Mouse (Mus musculus): ENCODE data around the gene Uqcrc2. TPM values are rescaled to one million over a fixed set of nuclear protein-coding genes. Genes with fewer than 3 reads are reported as not detected.

Gene Uqcrc2
- total RNA-seq, 1 experiment, result 114 TPM

- H3K36me3 ChIP-seq (ENCODE audit: control insufficient read depth, insufficient read depth, low read length, poor library complexity, severe bottlenecking), result peaks cover 15% of the 10 kb centered on the region
- H3K9ac ChIP-seq (ENCODE audit: insufficient read depth, low read depth, low read length, poor library complexity, severe bottlenecking), result no peak overlapping the region
- no peak for DNase-seq (ENCODE audit: low read depth, low spot score)
- in situ Hi-C loops (cut with MboI; ENCODE audit: low sequenced_read_pairs in 2 of 2, unreplicated experiment in 2 of 2), result no loop called here
- H3K4me3 ChIP-seq (ENCODE audit: insufficient read depth in 1 of 2, low read depth in 1 of 2, low read length in 2 of 2, poor library complexity in 1 of 2, severe bottlenecking in 1 of 2), result no peak overlapping the region
- no peak overlapping the region for H3K27ac ChIP-seq (ENCODE audit: insufficient read depth, low read depth, low read length, poor library complexity, severe bottlenecking)
- H3K9me3 ChIP-seq (ENCODE audit: control insufficient read depth, insufficient read depth, low read depth, low read length), result no peaks in the 10 kb centered on the region
- TF ChIP-seq ZC3H11A (IDR thresholded peaks at IDR 0.05; ENCODE audit: borderline replicate concordance, low read depth, low read length), result no peak
- TF ChIP-seq MAFK (IDR thresholded peaks at IDR 0.05; ENCODE audit: insufficient read depth, low read depth, low read length), result no peak
- TF ChIP-seq ZNF384 (IDR thresholded peaks at IDR 0.05; ENCODE audit: low read depth, low read length), result no peak
- no peak for TF ChIP-seq HCFC1 (IDR thresholded peaks at IDR 0.05; ENCODE audit: borderline replicate concordance, insufficient read depth, low read length)
- no peak for TF ChIP-seq CHD2 (IDR thresholded peaks at IDR 0.05; ENCODE audit: low read depth, low read length)
- peaks cover 0 to 3% of the 10 kb centered on the region in 2 experiments; a peak in 1 of 4 replicates for H3K4me1 ChIP-seq (ENCODE audit: control insufficient read depth in 2 of 2, insufficient read depth in 2 of 2, low read length in 2 of 2, poor library complexity in 1 of 2)
These were observed 27.1 kb downstream of the Uqcrc2 start for GRCm38 (mm10) chr7:120662079-120662478.

GRCm38 (mm10) chr7:120670153-120670875 is 35.3 kb downstream of the Uqcrc2 start, which contains the start of gene Pdzd9:
Gene Pdzd9 (minus strand): TSS chr7:120670343.
- no peak within 1 kb of the TSS for H3K4me3 ChIP-seq (ENCODE audit: insufficient read depth in 1 of 2, low read depth in 1 of 2, low read length in 2 of 2, poor library complexity in 1 of 2, severe bottlenecking in 1 of 2)
- no peak within 1 kb of the TSS for H3K27ac ChIP-seq (ENCODE audit: insufficient read depth, low read depth, low read length, poor library complexity, severe bottlenecking)
- no peaks in the 10 kb centered on the region for H3K4me1 ChIP-seq (ENCODE audit: control insufficient read depth in 2 of 2, insufficient read depth in 2 of 2, low read length in 2 of 2, poor library complexity in 1 of 2)
- H3K36me3 ChIP-seq (ENCODE audit: control insufficient read depth, insufficient read depth, low read length, poor library complexity, severe bottlenecking), result no peaks in the 10 kb centered on the region
- H3K9ac ChIP-seq (ENCODE audit: insufficient read depth, low read depth, low read length, poor library complexity, severe bottlenecking), result no peak within 1 kb of the TSS
- DNase-seq (ENCODE audit: low read depth, low spot score), result peak; percentile 68
- no peaks in the 10 kb centered on the region for H3K9me3 ChIP-seq (ENCODE audit: control insufficient read depth, insufficient read depth, low read depth, low read length)
- in situ Hi-C loops (cut with MboI; ENCODE audit: low sequenced_read_pairs in 2 of 2, unreplicated experiment in 2 of 2), result loop anchor here (5.0 kb wide), 1 partner anchor 157 kb away; no protein-coding TSS in a partner anchor
- TF ChIP-seq MAFK (IDR thresholded peaks at IDR 0.05; ENCODE audit: insufficient read depth, low read depth, low read length), result no peak
- TF ChIP-seq ZC3H11A (IDR thresholded peaks at IDR 0.05; ENCODE audit: borderline replicate concordance, low read depth, low read length), result peak; percentile 86

GRCm38 (mm10) chr7:120671271-120671670 is 36.3 kb downstream of the Uqcrc2 start:
- Histone ChIP-seq H3K27ac (ENCODE audit: insufficient read depth, low read depth, low read length, poor library complexity, severe bottlenecking) (no peak overlapping the region), H3K4me3 (ENCODE audit: insufficient read depth in 1 of 2, low read depth in 1 of 2, low read length in 2 of 2, poor library complexity in 1 of 2, severe bottlenecking in 1 of 2) (no peak overlapping the region), H3K9me3 (ENCODE audit: control insufficient read depth, insufficient read depth, low read depth, low read length) (no peaks in the 10 kb centered on the region), H3K36me3 (ENCODE audit: control insufficient read depth, insufficient read depth, low read length, poor library complexity, severe bottlenecking) (no peaks in the 10 kb centered on the region), H3K9ac (ENCODE audit: insufficient read depth, low read depth, low read length, poor library complexity, severe bottlenecking) (no peak overlapping the region), H3K4me1 (ENCODE audit: control insufficient read depth in 2 of 2, insufficient read depth in 2 of 2, low read length in 2 of 2, poor library complexity in 1 of 2) (no peaks in the 10 kb centered on the region)
- TF ChIP-seq MAFK (IDR thresholded peaks at IDR 0.05; ENCODE audit: insufficient read depth, low read depth, low read length), result no peak
- no peak for TF ChIP-seq HCFC1 (IDR thresholded peaks at IDR 0.05; ENCODE audit: borderline replicate concordance, insufficient read depth, low read length)
- TF ChIP-seq CHD2 (IDR thresholded peaks at IDR 0.05; ENCODE audit: low read depth, low read length), result no peak
- no peak for TF ChIP-seq ZNF384 (IDR thresholded peaks at IDR 0.05; ENCODE audit: low read depth, low read length)
- TF ChIP-seq ZC3H11A (IDR thresholded peaks at IDR 0.05; ENCODE audit: borderline replicate concordance, low read depth, low read length), result no peak
- DNase-seq (ENCODE audit: low read depth, low spot score), result no peak
- in situ Hi-C loops (cut with MboI; ENCODE audit: low sequenced_read_pairs in 2 of 2, unreplicated experiment in 2 of 2), result loop anchor here (5.0 kb wide), 1 partner anchor 156 kb away; no protein-coding TSS in a partner anchor

GRCm38 (mm10) chr7:120677001-120677643 is 42.1 kb downstream of the Uqcrc2 start, which contains the start of gene Mosmo:
Gene Mosmo (plus strand): TSS chr7:120677618.
- no peak for DNase-seq (ENCODE audit: low read depth, low spot score)
- peak within 1 kb of the TSS; percentile 97 for H3K9ac ChIP-seq (ENCODE audit: insufficient read depth, low read depth, low read length, poor library complexity, severe bottlenecking)
- H3K36me3 ChIP-seq (ENCODE audit: control insufficient read depth, insufficient read depth, low read length, poor library complexity, severe bottlenecking), result no peaks in the 10 kb centered on the region
- H3K4me3 ChIP-seq (ENCODE audit: insufficient read depth in 1 of 2, low read depth in 1 of 2, low read length in 2 of 2, poor library complexity in 1 of 2, severe bottlenecking in 1 of 2), result peak within 1 kb of the TSS; percentile 97 to 100
- TF ChIP-seq ZC3H11A (IDR thresholded peaks at IDR 0.05; ENCODE audit: borderline replicate concordance, low read depth, low read length) (no peak), CHD2 (IDR thresholded peaks at IDR 0.05; ENCODE audit: low read depth, low read length) (no peak), HCFC1 (IDR thresholded peaks at IDR 0.05; ENCODE audit: borderline replicate concordance, insufficient read depth, low read length) (no peak; the same call in 1 of the 2 replicates), MAFK (IDR thresholded peaks at IDR 0.05; ENCODE audit: insufficient read depth, low read depth, low read length) (no peak), ZNF384 (IDR thresholded peaks at IDR 0.05; ENCODE audit: low read depth, low read length) (no peak)
- H3K9me3 ChIP-seq (ENCODE audit: control insufficient read depth, insufficient read depth, low read depth, low read length), result no peaks in the 10 kb centered on the region
- peaks cover 4 to 5% of the 10 kb centered on the region in 2 experiments; a peak in 3 of 4 replicates for H3K4me1 ChIP-seq (ENCODE audit: control insufficient read depth in 2 of 2, insufficient read depth in 2 of 2, low read length in 2 of 2, poor library complexity in 1 of 2)
- in situ Hi-C loops (cut with MboI; ENCODE audit: low sequenced_read_pairs in 2 of 2, unreplicated experiment in 2 of 2), result no loop called here
- H3K27ac ChIP-seq (ENCODE audit: insufficient read depth, low read depth, low read length, poor library complexity, severe bottlenecking), result no peak within 1 kb of the TSS
